Mouse (Mus musculus) spleen, adult 2 months (tissue): ENCODE data around the gene Maml1.

Source experiments
- CTCF ChIP-seq: fragments of 200-500 bp; IDR thresholded peaks from 2 replicates; pipeline ENCODE4 v1.5.1; 2011; ENCODE audit warnings: mild to moderate bottlenecking, inconsistent platforms; ENCODE audit not compliant: insufficient read depth, insufficient read length, insufficient replicate concordance; ENCODE audit errors: extremely low read depth
- POLR2A ChIP-seq: fragments of 200-500 bp; IDR thresholded peaks from 2 replicates; pipeline ENCODE4 v1.6.1; 2011; ENCODE audit warnings: low read depth, low read length, inconsistent platforms

DNA sequence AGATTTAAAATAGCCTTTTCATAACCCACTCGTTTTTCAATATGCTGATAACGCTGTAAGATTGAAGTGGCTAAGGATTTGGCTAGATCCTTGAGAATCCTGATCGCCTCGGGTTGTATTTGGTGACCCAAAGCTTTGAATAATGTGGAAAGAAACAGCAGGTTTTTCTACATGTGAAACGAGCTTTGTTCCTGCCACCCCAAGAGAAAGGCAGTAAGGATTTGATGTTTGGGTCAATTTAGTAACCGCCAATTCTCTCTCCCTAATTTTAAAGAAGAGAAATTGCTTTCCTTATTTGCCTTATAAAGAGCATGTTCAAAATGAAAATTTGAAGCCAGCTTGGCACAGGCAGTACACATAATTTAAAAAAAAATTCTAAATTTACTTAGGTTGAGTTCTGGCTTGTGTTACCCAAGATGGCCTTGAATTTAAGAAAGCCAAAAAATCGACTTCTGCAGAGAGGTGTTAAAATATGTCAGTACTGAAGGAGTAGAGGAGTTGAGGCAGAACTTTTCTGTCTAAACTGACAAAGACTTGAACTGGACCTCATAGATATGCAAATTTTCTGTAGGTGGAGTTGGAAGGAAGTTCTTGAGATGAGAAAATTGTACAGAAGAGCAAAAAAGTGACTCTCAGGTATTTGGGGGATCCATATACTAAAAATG, 34.3 kb upstream of the Maml1 start:
- no peak for TF ChIP-seq POLR2A
- no peak for TF ChIP-seq CTCF
